Mouse (Mus musculus): ENCODE results near the gene Defa21. TPM values are rescaled to one million over a fixed set of nuclear protein-coding genes. Genes with fewer than 3 reads are reported as not detected.

Gene Defa21
- polyA plus RNA-seq, 1 experiment from 2014 or later = not detected

Other genes with a start within 250 kb of the Defa21 start
- gene Defb33, start 132.9 kb upstream of the Defa21 start, polyA plus RNA-seq (2016; fragmentation: Nextera tagmentation; extraction: Ambion mirVana) = not detected in 2 replicates
- gene Gm15056, start 122.9 kb upstream of the Defa21 start, polyA plus RNA-seq (2016; fragmentation: Nextera tagmentation; extraction: Ambion mirVana) = not detected in 2 replicates
- not detected in 2 replicates for gene Gm6040, start 103.5 kb upstream of the Defa21 start, polyA plus RNA-seq (2016; fragmentation: Nextera tagmentation; extraction: Ambion mirVana)
- gene AY761185, start 80.8 kb upstream of the Defa21 start, polyA plus RNA-seq (2016; fragmentation: Nextera tagmentation; extraction: Ambion mirVana) = not detected in 2 replicates
- gene Defa23, start 29.5 kb downstream of the Defa21 start, polyA plus RNA-seq (2016; fragmentation: Nextera tagmentation; extraction: Ambion mirVana) = not detected in 2 replicates
- gene Defa35, start 39.5 kb downstream of the Defa21 start, polyA plus RNA-seq (2016; fragmentation: Nextera tagmentation; extraction: Ambion mirVana) = not detected in 2 replicates
- gene Defa25, start 58.9 kb downstream of the Defa21 start, polyA plus RNA-seq (2016; fragmentation: Nextera tagmentation; extraction: Ambion mirVana) = not detected in 2 replicates
- not detected in 2 replicates for gene Gm14851, start 70.5 kb downstream of the Defa21 start, polyA plus RNA-seq (2016; fragmentation: Nextera tagmentation; extraction: Ambion mirVana)
- not detected in 2 replicates for gene Defa30, start 109.1 kb downstream of the Defa21 start, polyA plus RNA-seq (2016; fragmentation: Nextera tagmentation; extraction: Ambion mirVana)
- gene Defa22, start 136.7 kb downstream of the Defa21 start, polyA plus RNA-seq (2016; fragmentation: Nextera tagmentation; extraction: Ambion mirVana) = not detected in 2 replicates
- gene Defa31, start 166.1 kb downstream of the Defa21 start, polyA plus RNA-seq (2016; fragmentation: Nextera tagmentation; extraction: Ambion mirVana) = not detected in 2 replicates
- not detected in 2 replicates for gene Gm15293, start 176.0 kb downstream of the Defa21 start, polyA plus RNA-seq (2016; fragmentation: Nextera tagmentation; extraction: Ambion mirVana)
- not detected in 2 replicates for gene Gm15292, start 224.2 kb downstream of the Defa21 start, polyA plus RNA-seq (2016; fragmentation: Nextera tagmentation; extraction: Ambion mirVana)